Mouse (Mus musculus) G1E (cell line): ENCODE results near the gene Kcnk5. TPM values are rescaled to one million over a fixed set of nuclear protein-coding genes. Genes with fewer than 3 reads are reported as not detected.

ENCODE experiments used
- ATAC-seq: 2 replicates; pipeline ENCODE4 v1.8.0; 2016; ENCODE audit warnings: mild to moderate bottlenecking; ENCODE audit not compliant: insufficient number of reproducible peaks, poor library complexity, low FRiP score, severe bottlenecking; ENCODE audit errors: extremely low read depth
- DNase-seq: peaks from one replicate; pipeline ENCODE4 v3.0.0; 2012; ENCODE audit warnings: low spot score
- H3K27me3 ChIP-seq: 2 replicates; pipeline ENCODE4 v1.6.1; 2012; ENCODE audit warnings: mild to moderate bottlenecking, low read length, inconsistent platforms; ENCODE audit not compliant: insufficient read depth
- H3K36me3 ChIP-seq: replicated peaks from 2 replicates; pipeline ENCODE3; 2012; ENCODE audit warnings: mild to moderate bottlenecking, inconsistent platforms
- H3K4me1 ChIP-seq: 2 replicates; pipeline ENCODE4 v1.6.1; 2012; ENCODE audit warnings: low read depth, low read length, inconsistent platforms, mixed read lengths; ENCODE audit not compliant: insufficient read depth
- H3K4me3 ChIP-seq: 2 replicates; pipeline ENCODE4 v1.5.1; 2012; ENCODE audit warnings: low read depth, mild to moderate bottlenecking, inconsistent platforms, low read length, moderate library complexity, mixed read lengths
- H3K9me3 ChIP-seq: replicated peaks from 2 replicates; pipeline ENCODE4 v1.6.1; 2012; ENCODE audit warnings: inconsistent platforms
- CTCF ChIP-seq: IDR thresholded peaks from 2 replicates; pipeline ENCODE4 v1.5.1; 2012; ENCODE audit warnings: low read depth, low read length, inconsistent platforms, mixed read lengths
- GATA1 ChIP-seq: IDR thresholded peaks from 2 replicates; pipeline ENCODE4 v1.6.1; 2012; ENCODE audit warnings: borderline replicate concordance, low read length, inconsistent platforms, mixed read lengths
- GATA2 ChIP-seq: IDR thresholded peaks from 2 replicates; pipeline ENCODE4 v1.6.1; 2012; ENCODE audit warnings: low read depth, low read length, inconsistent platforms, borderline replicate concordance
- POLR2AphosphoS5 ChIP-seq: IDR thresholded peaks from 2 replicates; pipeline ENCODE4 v1.6.1; 2012; ENCODE audit warnings: low read depth, low read length, inconsistent platforms; ENCODE audit not compliant: insufficient replicate concordance
- TAL1 ChIP-seq: conservative IDR thresholded peaks from 2 replicates; pipeline ENCODE4 v1.6.1; 2012; ENCODE audit warnings: low read depth, low read length, inconsistent platforms, mixed read lengths
- polyA plus RNA-seq: library from polyadenylated mRNA; stranded (reverse); fragments of >175 nt; gene quantifications from 2 replicates; pipeline ENCODE4 v1.2.3, GENCODE M21; 2012
- total RNA-seq, 2 experiments: library from RNA; stranded (forward) in 1 of 2; stranded (reverse) in 1 of 2; fragments of 200-1000 nt in 1 of 2; fragments of >200 nt in 1 of 2; fragmentation: Nextera tagmentation in 1 of 2; gene quantifications; 2 replicates each; pipeline ENCODE4 v1.2.3; 2014 to 2017

Kcnk5 gene
- total and polyA plus RNA-seq, 3 experiments, result 5.0 to 12.5 (median 7.5) TPM

- TF ChIP-seq GATA1 (no peak), POLR2AphosphoS5 (no peak), TAL1 (no peak), GATA2 (no peak), CTCF (no peak)
- peaks cover 38% of the 10 kb centered on the region for H3K4me1 ChIP-seq
- peaks cover 26% of the 10 kb centered on the region for H3K27me3 ChIP-seq
- no peak overlapping the region for H3K4me3 ChIP-seq
- ATAC-seq (no peak), DNase-seq (no peak)
- H3K9me3 ChIP-seq, result no peaks in the 10 kb centered on the region
- no peaks in the 10 kb centered on the region for H3K36me3 ChIP-seq
Measured at GRCm38 (mm10) chr14:20216561-20217298, 35.1 kb upstream of the Kcnk5 start.

GRCm38 (mm10) chr14:20215826-20216225 lies 34.2 kb upstream of the Kcnk5 start:
- no peaks in the 10 kb centered on the region for H3K9me3 ChIP-seq
- DNase-seq, result no peak
- H3K36me3 ChIP-seq, result no peaks in the 10 kb centered on the region
- peaks cover 21% of the 10 kb centered on the region for H3K27me3 ChIP-seq
- no peak for TF ChIP-seq CTCF
- no peak for TF ChIP-seq POLR2AphosphoS5
- no peak for TF ChIP-seq GATA1
- TF ChIP-seq TAL1, result no peak
- TF ChIP-seq GATA2, result no peak
- no peak overlapping the region for H3K4me3 ChIP-seq
- H3K4me1 ChIP-seq, result peaks cover 46% of the 10 kb centered on the region
- ATAC-seq, result no peak

DNA sequence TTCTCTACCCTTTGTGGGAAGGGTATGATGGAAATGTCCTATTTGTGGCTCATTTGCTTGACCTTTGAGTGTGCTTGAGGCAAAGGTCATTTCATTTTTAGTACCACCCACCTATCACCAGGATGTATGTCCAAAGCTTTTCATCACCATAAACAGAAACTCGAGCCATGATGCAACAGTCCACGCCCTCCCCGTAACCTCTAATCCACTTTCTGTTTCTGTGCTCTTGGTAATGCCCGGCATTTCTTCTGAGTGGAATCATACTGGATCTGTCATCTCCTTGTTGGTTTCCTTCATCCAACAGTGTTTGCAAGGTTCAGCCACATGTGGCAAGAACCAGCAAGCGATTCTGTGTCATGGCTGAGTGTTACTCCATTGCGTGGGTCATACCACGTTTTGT lies 32.5 kb upstream of the Kcnk5 start:
- DNase-seq, result no peak
- H3K36me3 ChIP-seq, result no peaks in the 10 kb centered on the region
- H3K4me1 ChIP-seq, result peaks cover 61% of the 10 kb centered on the region
- no peak overlapping the region for H3K4me3 ChIP-seq
- peaks cover 17% of the 10 kb centered on the region for H3K27me3 ChIP-seq
- H3K9me3 ChIP-seq, result no peaks in the 10 kb centered on the region
- TF ChIP-seq CTCF (no peak), GATA2 (no peak), TAL1 (no peak), GATA1 (no peak), POLR2AphosphoS5 (no peak)
- no peak for ATAC-seq

- Histone ChIP-seq H3K4me3 (no peak overlapping the region), H3K4me1 (peaks cover 72% of the 10 kb centered on the region), H3K9me3 (no peaks in the 10 kb centered on the region), H3K27me3 (peaks cover 19% of the 10 kb centered on the region), H3K36me3 (no peaks in the 10 kb centered on the region)
- TF ChIP-seq TAL1 (peak; percentile 69), GATA1 (no peak)
- peak; percentile 70 for ATAC-seq
- peak; percentile 44 for DNase-seq
Measured at GRCm38 (mm10) chr14:20211754-20212601, 30.4 kb upstream of the Kcnk5 start.

DNA sequence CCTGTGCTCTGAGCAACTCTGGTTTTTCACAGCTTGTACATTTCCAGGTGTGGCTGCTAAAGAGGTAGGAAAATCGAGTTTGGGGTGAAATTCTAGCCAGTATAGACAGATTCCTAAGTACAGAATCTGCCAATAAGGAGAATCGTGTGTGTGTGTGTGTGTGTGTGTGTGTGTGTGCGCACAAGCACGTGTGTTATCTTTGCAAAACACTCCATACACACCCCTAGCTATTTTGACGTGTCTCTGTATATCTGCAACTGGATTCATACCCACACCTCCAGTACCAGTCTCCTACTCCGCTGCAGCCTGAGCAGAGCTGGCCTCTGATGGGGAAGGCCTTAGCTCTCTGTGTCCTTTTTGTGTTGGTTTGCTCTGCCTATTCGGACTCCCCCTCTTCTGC lies 28.3 kb upstream of the Kcnk5 start:
- peaks cover 60% of the 10 kb centered on the region for H3K4me1 ChIP-seq
- DNase-seq, result no peak
- H3K27me3 ChIP-seq, result peaks cover 9% of the 10 kb centered on the region
- TF ChIP-seq GATA1 (no peak), TAL1 (peak; percentile 26; the same call in 1 of the 2 replicates), CTCF (no peak), GATA2 (no peak), POLR2AphosphoS5 (no peak)
- no peaks in the 10 kb centered on the region for H3K36me3 ChIP-seq
- peak overlapping the region; percentile 48 for H3K4me3 ChIP-seq
- ATAC-seq, result 0 out of 2 replicates have a peak, but pooled peaks have one; percentile 18
- H3K9me3 ChIP-seq, result 0 out of 2 replicates have a peak, but pooled peaks cover 2% of the 10 kb centered on the region

GRCm38 (mm10) chr14:20208435-20208834 lies 26.8 kb upstream of the Kcnk5 start:
- no peak for ATAC-seq
- Histone ChIP-seq H3K36me3 (no peaks in the 10 kb centered on the region), H3K27me3 (peaks cover 9% of the 10 kb centered on the region), H3K4me3 (no peak overlapping the region), H3K4me1 (peaks cover 53% of the 10 kb centered on the region), H3K9me3 (0 out of 2 replicates have a peak, but pooled peaks cover 2% of the 10 kb centered on the region)
- no peak for TF ChIP-seq TAL1
- TF ChIP-seq GATA2, result no peak
- no peak for TF ChIP-seq CTCF
- DNase-seq, result no peak
